Mouse (Mus musculus) retina, adult 2 months (tissue): ENCODE data around the gene Plcl1.

ENCODE experiments used
- DNase-seq: peaks from one replicate; pipeline ENCODE4 v3.0.0-alpha.2; 2012; ENCODE audit warnings: low read depth, low spot score

The Plcl1 gene

GRCm38 (mm10) chr1:55702106-55702505, 296.4 kb downstream of the Plcl1 start:
- no peak for DNase-seq

GRCm38 (mm10) chr1:55704707-55705106, 299.0 kb downstream of the Plcl1 start:
- no peak for DNase-seq

GRCm38 (mm10) chr1:55705173-55705572, 299.5 kb downstream of the Plcl1 start:
- no peak for DNase-seq

GRCm38 (mm10) chr1:55705756-55706155, 300.0 kb downstream of the Plcl1 start:
- DNase-seq = no peak

GRCm38 (mm10) chr1:55706933-55707332, 301.2 kb downstream of the Plcl1 start:
- DNase-seq = no peak

- DNase-seq = no peak
Observed at GRCm38 (mm10) chr1:55717283-55717803, 311.6 kb downstream of the Plcl1 start.

- no peak for DNase-seq
Observed at GRCm38 (mm10) chr1:55725428-55725827, 319.7 kb downstream of the Plcl1 start.

- no peak for DNase-seq
Observed at GRCm38 (mm10) chr1:55729332-55729731, 323.6 kb downstream of the Plcl1 start.

GRCm38 (mm10) chr1:55732951-55733350, 327.2 kb downstream of the Plcl1 start:
- no peak for DNase-seq

GRCm38 (mm10) chr1:55736054-55736740, 330.5 kb downstream of the Plcl1 start:
- peak; percentile 42 for DNase-seq

- DNase-seq = no peak
Observed at GRCm38 (mm10) chr1:55736762-55737288, 331.1 kb downstream of the Plcl1 start.

- no peak for DNase-seq
Observed at GRCm38 (mm10) chr1:55738746-55739365, 333.1 kb downstream of the Plcl1 start.

GRCm38 (mm10) chr1:55741885-55742284, 336.2 kb downstream of the Plcl1 start:
- DNase-seq = no peak

GRCm38 (mm10) chr1:55748516-55748915, 342.8 kb downstream of the Plcl1 start:
- no peak for DNase-seq

- no peak for DNase-seq
Observed at GRCm38 (mm10) chr1:55749770-55750169, 344.0 kb downstream of the Plcl1 start.

GRCm38 (mm10) chr1:55755742-55756141, 350.0 kb downstream of the Plcl1 start:
- DNase-seq = peak; percentile 20

GRCm38 (mm10) chr1:55762284-55762683, 356.6 kb downstream of the Plcl1 start:
- DNase-seq = no peak

- no peak for DNase-seq
Observed at GRCm38 (mm10) chr1:55763171-55763570, 357.4 kb downstream of the Plcl1 start.

GRCm38 (mm10) chr1:55766743-55767142, 361.0 kb downstream of the Plcl1 start:
- DNase-seq = no peak

GRCm38 (mm10) chr1:55770072-55770785, 364.5 kb downstream of the Plcl1 start:
- no peak for DNase-seq

- DNase-seq = no peak
Observed at GRCm38 (mm10) chr1:55792817-55793216, 387.1 kb downstream of the Plcl1 start.
